Mouse (Mus musculus) layer of hippocampus, adult 18-20 months (tissue): ENCODE measurements around the gene Clmp. TPM values are rescaled to one million over a fixed set of nuclear protein-coding genes. Genes with fewer than 3 reads are reported as not detected.
A peak's percentile ranks its signal among the peaks of the same experiment; 100 is the strongest.
"Not testable (repeated sequence)": the region's sequence is repeated elsewhere in the genome, so short reads cannot be mapped to it uniquely, and the experiment has no call there.

Source experiments
- DNase-seq, 2 experiments: peaks; one replicate each; pipeline ENCODE4 v3.0.0; 2022; ENCODE audit warnings: low spot score in 2 of 2
- total RNA-seq, 2 experiments: library from RNA; stranded (reverse); gene quantifications; 2 replicates each; pipeline ENCODE4 v1.2.3; 2021

The Clmp gene
- total RNA-seq, 2 experiments from 2014 or later = 23.1 to 25.4 TPM

- DNase-seq = peak in 1 of 2 experiments; percentile 29
These were observed 45.2 kb downstream of the Clmp start for GRCm38 (mm10) chr9:40730701-40731590.

- no peak for DNase-seq
These were observed 45.9 kb downstream of the Clmp start for GRCm38 (mm10) chr9:40731591-40732048.

DNA sequence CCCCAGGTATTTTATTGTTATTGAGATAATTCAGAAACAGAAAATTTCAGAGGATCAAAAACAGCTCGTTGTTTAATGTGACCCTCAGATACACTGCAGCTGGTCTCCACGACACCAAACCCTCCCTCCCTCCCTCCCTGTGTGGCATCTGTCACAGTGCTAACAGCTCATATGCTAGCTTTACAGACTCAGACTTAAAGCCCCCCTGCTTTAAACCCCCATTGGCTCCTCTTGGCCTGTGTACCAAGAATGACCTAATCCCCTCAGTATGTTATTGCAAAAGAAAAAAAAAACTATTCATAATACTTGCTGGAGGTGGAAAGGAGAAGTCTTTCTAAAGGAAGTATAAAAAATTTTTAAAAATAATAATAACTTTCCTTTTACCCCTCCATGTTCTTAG lies 46.5 kb downstream of the Clmp start:
- no peak for DNase-seq

- DNase-seq = no peak
These were observed 51.4 kb downstream of the Clmp start for GRCm38 (mm10) chr9:40737117-40737516.

GRCm38 (mm10) chr9:40743525-40744034 lies 57.8 kb downstream of the Clmp start:
- DNase-seq = no peak

GRCm38 (mm10) chr9:40744233-40744632 lies 58.5 kb downstream of the Clmp start:
- no peak for DNase-seq

DNA sequence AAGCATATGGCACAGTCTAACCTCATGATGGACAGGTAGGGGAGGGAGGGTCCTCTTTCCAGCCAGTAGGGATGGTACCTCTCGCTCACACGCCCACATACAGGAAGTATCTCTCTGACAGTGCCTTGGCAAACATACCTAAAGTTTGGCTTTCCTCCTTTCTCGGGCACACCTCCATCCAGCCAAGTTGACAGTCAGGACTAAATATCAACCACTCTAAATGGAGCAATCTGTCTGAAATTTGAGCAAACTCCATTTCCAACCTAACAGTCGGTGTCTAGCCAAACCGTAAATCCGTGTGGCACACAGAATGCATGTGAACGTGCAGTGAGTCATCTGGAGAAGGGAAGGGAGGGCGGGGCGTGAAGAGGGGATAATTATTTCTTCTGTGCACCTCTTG lies 61.0 kb downstream of the Clmp start:
- no peak for DNase-seq

DNA sequence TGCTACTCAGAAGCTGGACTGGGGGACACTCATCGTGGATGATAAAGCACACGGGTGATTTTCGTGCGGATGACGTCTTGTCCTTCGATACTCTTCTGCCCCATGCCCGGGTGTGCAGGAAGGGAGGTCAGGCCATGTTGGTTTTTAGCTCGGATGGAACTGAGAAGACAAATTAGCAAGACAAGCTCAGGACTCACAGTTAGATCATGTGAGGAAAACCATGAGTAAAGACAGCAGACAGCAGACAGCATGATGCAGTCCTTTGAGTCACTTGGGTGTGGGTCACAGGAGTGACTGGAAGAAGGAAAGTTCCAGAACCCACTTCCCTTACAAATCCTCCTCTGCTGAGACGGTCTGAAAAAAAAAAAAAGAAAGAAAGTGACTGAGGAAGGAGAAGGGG lies 61.5 kb downstream of the Clmp start:
- DNase-seq = no peak

- peak in 1 of 2 experiments; percentile 72 for DNase-seq
These were observed 64.3 kb downstream of the Clmp start for GRCm38 (mm10) chr9:40749832-40750620.

DNA sequence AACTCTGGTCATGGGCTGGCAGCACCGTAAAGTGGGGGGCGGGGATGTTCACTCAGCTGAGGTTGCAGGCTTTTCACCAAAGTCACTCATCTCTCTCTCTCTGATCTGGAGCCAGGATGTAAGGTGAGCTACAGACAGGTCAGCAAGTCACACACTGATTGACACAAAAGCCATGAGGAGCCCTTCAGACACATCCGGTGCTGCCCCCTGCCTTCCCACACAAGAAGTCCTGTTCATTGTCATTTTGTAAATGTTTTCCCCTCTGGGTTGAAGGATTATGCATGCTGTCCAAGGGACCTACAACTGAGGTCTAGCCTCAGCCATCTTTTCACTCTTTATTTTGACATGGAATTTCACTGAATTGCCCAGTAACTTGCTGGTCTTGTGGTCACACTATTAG lies 66.0 kb downstream of the Clmp start:
- no peak for DNase-seq

DNA sequence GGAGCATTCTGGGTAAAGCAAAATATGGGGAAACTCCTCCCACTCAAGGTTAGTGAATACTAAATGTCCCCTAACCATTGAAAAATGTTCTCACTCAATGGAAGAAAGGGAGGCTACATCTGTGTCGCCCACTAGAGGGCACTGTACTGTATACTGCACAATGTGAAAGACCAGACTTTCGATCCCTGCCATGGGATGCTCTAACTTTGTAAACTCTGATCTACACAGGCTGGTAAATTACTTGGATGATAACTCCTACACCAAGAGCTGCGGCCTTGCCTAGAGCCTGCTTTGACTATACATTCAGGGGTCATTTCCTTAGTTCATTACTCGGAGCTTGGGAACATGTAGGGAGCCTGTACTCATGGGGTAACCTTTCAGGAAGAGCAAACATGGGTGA lies 70.6 kb downstream of the Clmp start:
- peak in 1 of 2 experiments; percentile 73 for DNase-seq

- peak in 1 of 2 experiments; percentile 49 for DNase-seq
These were observed 71.4 kb downstream of the Clmp start for GRCm38 (mm10) chr9:40757105-40757626.

- DNase-seq = peak; percentile 77 to 91
These were observed 72.0 kb downstream of the Clmp start for GRCm38 (mm10) chr9:40757685-40758270.

DNA sequence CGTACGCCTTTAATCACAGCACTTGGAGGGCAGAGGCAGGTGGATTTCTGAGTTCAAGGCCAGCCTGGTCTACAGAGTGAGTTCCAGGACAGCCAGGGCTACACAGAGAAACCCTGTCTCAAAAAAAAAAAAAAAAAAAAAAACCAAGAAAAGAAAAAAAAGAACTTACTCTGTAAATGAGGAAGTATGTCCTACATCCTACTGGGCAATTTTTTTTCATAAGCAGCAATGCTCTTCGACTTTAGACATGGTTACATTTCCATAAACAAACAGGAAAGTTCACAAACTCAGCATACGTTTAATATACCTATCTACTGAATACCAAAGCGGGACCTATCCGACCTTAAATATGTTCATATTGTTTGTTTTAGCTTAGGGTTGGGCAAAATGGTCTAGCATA lies 76.6 kb downstream of the Clmp start:
- DNase-seq = no peak

GRCm38 (mm10) chr9:40764887-40765580 lies 79.3 kb downstream of the Clmp start:
- DNase-seq = no peak

- DNase-seq = no peak
These were observed 79.8 kb downstream of the Clmp start for GRCm38 (mm10) chr9:40765581-40765940.

GRCm38 (mm10) chr9:40766058-40766605 lies 80.4 kb downstream of the Clmp start:
- no peak for DNase-seq

DNA sequence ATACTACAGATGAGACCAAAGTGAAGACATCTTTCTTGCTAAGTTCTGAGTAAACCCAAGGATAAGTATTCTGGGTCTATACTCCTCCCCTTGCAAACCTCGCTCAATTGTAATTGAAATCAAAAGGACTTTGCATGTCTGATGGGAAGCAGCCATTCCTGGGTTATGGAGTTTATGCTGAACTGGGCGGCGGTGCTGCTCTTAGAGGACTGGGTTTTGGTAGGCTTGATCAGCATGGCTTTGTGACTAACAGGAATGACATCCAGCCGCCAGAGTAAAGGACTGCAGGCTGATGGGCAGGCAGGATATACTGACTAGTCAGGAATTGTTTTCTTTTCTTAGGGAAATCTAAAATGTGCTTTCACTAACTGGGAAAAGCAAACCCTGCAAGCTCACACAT lies 82.2 kb downstream of the Clmp start:
- no peak for DNase-seq

- peak in 1 of 2 experiments; percentile 31 for DNase-seq
These were observed 86.5 kb downstream of the Clmp start for GRCm38 (mm10) chr9:40772246-40772645.

DNA sequence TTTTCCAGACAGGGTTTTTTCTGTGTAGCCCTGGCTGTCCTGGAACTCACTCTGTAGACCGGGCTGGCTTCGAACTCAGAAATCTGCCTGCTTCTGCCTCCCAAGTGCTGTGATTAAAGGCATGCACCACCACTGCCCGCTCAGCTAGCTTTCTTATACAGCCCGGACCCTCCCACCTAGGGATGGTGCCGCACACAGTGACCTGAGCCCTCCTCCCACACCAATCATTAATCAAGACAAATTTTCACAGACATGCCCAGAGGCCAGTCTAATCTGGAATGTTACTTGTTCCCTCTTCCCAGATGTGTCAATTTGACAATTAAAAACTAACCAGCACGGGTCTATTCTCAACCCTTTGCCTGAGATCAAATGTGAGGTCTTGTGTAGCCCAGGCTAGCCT lies 87.4 kb downstream of the Clmp start:
- not testable (repeated sequence) for DNase-seq
